Mouse (Mus musculus) megakaryocyte-erythroid progenitor cell, adult 5-6 weeks (primary cell): ENCODE measurements at regions not wholly inside any gene's neighbourhood (a gene's known extent, or its start where the extent isn't known, plus 50 kb on each side); places are given as distances from the start of the nearest gene placed in this dataset.

Experiments used
- ATAC-seq: replicated peaks from 2 replicates; pipeline ENCODE4 v1.8.0; 2016; ENCODE audit warnings: mild to moderate bottlenecking, inconsistent platforms; ENCODE audit not compliant: severe bottlenecking, poor library complexity, low FRiP score, low TSS enrichment

- no peak for ATAC-seq
Measured at GRCm38 (mm10) chr7:116842894-116843293, 338.7 kb downstream of the Nucb2 start.

- no peak for ATAC-seq
Measured at GRCm38 (mm10) chr7:116847846-116848730, 343.9 kb downstream of the Nucb2 start.

GRCm38 (mm10) chr7:116853351-116853750 is 349.2 kb downstream of the Nucb2 start:
- ATAC-seq, result no peak

GRCm38 (mm10) chr7:116857141-116857540 is 353.0 kb downstream of the Nucb2 start:
- no peak for ATAC-seq

- no peak for ATAC-seq
Measured at GRCm38 (mm10) chr7:116857744-116858143, 353.6 kb downstream of the Nucb2 start.

GRCm38 (mm10) chr7:116882268-116882964 is 378.2 kb downstream of the Nucb2 start:
- no peak for ATAC-seq

GRCm38 (mm10) chr7:116893846-116894245 is 389.7 kb downstream of the Nucb2 start:
- ATAC-seq, result no peak

GRCm38 (mm10) chr7:116915797-116916196 is 411.6 kb downstream of the Nucb2 start:
- ATAC-seq, result no peak

- ATAC-seq, result no peak
Measured at GRCm38 (mm10) chr7:116917921-116918670, 413.9 kb downstream of the Nucb2 start.

GRCm38 (mm10) chr7:116946448-116946847 is 434.3 kb upstream of the Xylt1 start:
- no peak for ATAC-seq

GRCm38 (mm10) chr7:116959196-116959895 is 421.4 kb upstream of the Xylt1 start:
- ATAC-seq, result no peak

GRCm38 (mm10) chr7:116963839-116964238 is 416.9 kb upstream of the Xylt1 start:
- ATAC-seq, result no peak

- ATAC-seq, result no peak
Measured at GRCm38 (mm10) chr7:116991351-116991750, 389.4 kb upstream of the Xylt1 start.

- ATAC-seq, result no peak
Measured at GRCm38 (mm10) chr7:116992166-116992565, 388.6 kb upstream of the Xylt1 start.

- no peak for ATAC-seq
Measured at GRCm38 (mm10) chr7:116995770-116996169, 385.0 kb upstream of the Xylt1 start.

GRCm38 (mm10) chr7:117003167-117003566 is 377.6 kb upstream of the Xylt1 start:
- no peak for ATAC-seq

- ATAC-seq, result no peak
Measured at GRCm38 (mm10) chr7:117018349-117018748, 362.4 kb upstream of the Xylt1 start.

GRCm38 (mm10) chr7:117021716-117022115 is 359.1 kb upstream of the Xylt1 start:
- ATAC-seq, result no peak

GRCm38 (mm10) chr7:117044926-117045325 is 335.9 kb upstream of the Xylt1 start:
- no peak for ATAC-seq
